Mouse (Mus musculus) ES-Bruce4 (cell line): ENCODE data around the gene Gng8.

ENCODE experiments used
- CTCF ChIP-seq: IDR thresholded peaks from one replicate; pipeline ENCODE4 v1.8.1; 2011; ENCODE audit warnings: low read depth, low read length
- EP300 ChIP-seq: IDR thresholded peaks from 2 replicates; pipeline ENCODE4 v1.6.1; 2011; ENCODE audit warnings: low read depth, low read length; ENCODE audit not compliant: insufficient read depth
- POLR2A ChIP-seq: IDR thresholded peaks from one replicate; pipeline ENCODE4 v1.8.1; 2011; ENCODE audit warnings: low read length; ENCODE audit not compliant: insufficient read depth

GRCm38 (mm10) chr7:16917447-16917846, 25.9 kb downstream of the Gng8 start:
- no peak for TF ChIP-seq EP300
- TF ChIP-seq CTCF = no peak
- TF ChIP-seq POLR2A = no peak
